Mouse (Mus musculus): Measurements from ENCODE around the gene Smok2a.
"Not testable (repeated sequence)": the region's sequence is repeated elsewhere in the genome, so short reads cannot be mapped to it uniquely, and the experiment has no call there.

The Smok2a gene

DNA sequence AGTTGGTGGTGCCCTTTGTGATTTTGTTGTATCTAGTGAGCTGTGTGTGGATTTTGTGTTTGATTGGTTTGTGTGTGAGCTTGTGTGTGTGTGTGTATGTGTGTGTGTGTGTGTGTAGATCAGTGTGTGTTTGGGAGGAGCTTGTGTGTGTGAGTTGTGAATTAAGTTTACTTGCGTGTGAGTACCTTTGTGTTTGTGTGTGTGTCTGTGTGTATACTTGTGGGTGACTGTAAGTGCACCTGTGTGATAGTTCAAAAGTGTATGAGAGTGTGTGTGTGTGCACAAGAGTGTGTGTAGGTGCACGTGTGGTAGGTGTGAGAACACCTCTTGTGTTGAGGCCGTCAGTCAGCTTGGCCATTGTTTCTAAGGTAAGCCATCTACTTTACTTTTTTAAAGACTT lies at the start of gene Smok2a:
Gene Smok2a, plus strand, starts transcription at position 301 of the 400 bp plus-strand sequence.
- no peak for DNase-seq

GRCm38 (mm10) chr17:13173578-13173977 lies 47.4 kb upstream of the Smok2a start:
- DNase-seq = not testable (repeated sequence)

DNA sequence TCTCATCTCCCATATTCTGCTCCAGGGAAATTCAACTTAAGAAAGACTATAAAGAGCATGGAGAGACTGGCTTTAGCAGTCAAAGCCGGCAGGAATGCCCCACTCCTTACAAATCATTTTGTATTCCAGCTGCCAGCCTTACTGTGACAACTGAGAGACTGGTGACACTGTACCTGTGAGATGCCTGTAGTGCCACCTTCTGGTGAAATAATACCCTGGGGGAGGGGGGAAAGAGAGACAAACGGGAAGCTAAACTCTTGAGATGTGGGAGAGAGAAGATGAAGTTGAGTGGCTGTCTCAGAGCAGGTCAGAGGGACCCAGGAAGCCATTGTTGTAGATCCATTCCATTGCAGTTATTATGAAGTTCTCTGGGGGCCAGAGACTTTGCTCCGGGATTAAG lies 47.0 kb upstream of the Smok2a start:
- DNase-seq = not testable (repeated sequence)

DNA sequence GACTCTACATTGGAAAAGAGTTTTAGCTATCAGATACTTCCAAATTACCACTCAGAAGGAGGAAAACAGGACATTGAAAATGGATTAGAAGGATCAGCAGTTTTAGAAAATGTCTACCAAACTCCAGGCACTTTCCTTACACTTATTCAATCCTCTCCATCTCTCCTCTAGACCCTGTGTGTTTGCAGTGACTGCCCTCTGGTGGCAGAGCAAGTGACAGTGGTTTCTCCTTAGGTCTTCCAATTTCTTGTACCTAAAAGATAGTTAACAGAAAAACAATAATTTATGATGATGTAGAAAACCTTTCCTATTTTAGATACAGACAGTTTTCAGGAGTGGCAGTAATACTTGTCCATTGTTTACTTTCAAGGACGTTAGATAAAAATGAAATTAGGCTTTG lies 45.4 kb upstream of the Smok2a start:
- DNase-seq = not testable (repeated sequence)

- not testable (repeated sequence) for DNase-seq
Measured at GRCm38 (mm10) chr17:13177796-13178195, 43.2 kb upstream of the Smok2a start.

- not testable (repeated sequence) for DNase-seq
Measured at GRCm38 (mm10) chr17:13179021-13179420, 42.0 kb upstream of the Smok2a start.

GRCm38 (mm10) chr17:13180491-13180890 lies 40.5 kb upstream of the Smok2a start:
- DNase-seq = not testable (repeated sequence)

GRCm38 (mm10) chr17:13182712-13183111 lies 38.3 kb upstream of the Smok2a start:
- DNase-seq = not testable (repeated sequence)

DNA sequence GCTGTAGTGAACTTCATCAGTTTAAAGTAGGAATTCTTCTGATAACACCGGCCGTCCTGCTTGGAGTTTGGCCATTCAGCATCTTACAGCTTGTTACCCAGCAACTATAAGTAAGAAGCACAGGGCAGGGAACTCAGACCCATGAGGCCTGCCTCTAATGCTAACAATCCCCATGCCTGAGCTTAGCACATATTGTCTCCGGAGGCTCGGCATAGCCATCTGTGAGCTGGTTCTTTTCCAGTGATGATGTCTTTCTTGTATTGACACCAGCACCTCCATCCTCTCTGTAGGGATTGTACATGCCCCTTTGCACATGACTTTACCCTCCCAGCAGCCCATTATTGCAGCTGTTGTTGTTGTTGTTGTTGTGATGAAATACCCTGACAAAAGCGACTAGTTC lies 36.5 kb upstream of the Smok2a start:
- not testable (repeated sequence) for DNase-seq

DNA sequence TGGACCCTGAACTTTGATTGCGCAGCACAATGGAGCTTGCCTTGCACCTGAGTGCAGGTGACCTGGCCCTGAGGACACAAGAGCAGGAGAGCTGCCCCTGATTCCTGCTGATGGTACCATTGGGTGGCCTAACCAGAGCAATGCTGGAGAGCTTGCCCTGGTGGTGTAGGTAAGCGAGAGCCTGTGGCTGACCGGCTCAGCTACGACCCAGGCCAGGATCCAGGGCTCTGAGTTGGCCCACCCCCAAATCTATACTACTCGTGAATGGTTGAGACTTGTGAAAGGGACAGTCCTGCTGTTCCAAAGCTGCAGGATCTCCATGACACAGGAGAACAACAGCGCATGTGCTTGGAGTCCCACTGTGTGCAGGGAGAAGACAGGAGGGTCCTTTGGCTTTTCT lies 34.4 kb upstream of the Smok2a start:
- not testable (repeated sequence) for DNase-seq

DNA sequence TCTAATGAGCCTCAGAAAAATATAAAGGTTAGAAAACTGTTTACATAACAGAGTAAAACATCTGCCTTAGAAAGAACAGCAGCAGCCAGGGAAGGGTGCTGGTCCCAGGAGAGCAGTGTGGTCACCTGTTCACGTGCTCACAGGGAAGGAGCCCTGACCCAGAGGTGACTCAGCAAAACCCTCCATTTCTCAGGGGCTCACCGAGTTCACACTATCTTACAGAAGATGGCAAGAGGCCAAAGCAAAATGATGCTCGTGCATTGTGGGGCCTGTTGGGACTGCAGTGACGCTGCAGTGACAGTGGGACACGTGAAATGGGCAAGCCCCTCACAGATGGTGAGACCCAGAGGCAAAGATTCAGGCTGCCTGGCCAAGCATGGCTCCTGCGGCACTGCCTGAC lies 33.4 kb upstream of the Smok2a start:
- DNase-seq = not testable (repeated sequence)

DNA sequence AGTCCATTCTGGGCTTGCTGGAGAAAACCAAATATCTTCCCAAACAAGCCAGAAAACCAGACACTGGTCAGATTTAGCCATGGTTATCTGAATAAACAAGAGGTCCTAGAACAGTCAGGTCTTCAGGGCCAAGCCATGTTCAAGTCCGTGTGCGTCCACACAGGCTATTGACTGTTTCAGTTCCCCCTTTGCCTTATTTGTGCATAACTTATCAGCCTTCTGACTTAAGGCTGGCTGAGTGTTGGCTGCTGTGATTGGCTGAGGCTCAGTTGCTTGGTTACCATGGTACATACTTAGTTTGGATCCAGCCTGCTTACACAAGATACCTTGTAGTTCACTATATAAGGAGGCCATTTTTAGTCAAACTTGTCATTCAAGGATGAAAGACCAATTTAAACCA lies 32.1 kb upstream of the Smok2a start:
- not testable (repeated sequence) for DNase-seq

- not testable (repeated sequence) for DNase-seq
Measured at GRCm38 (mm10) chr17:13190836-13191583, 30.0 kb upstream of the Smok2a start.

GRCm38 (mm10) chr17:13196486-13196885 lies 24.5 kb upstream of the Smok2a start:
- DNase-seq = not testable (repeated sequence)

GRCm38 (mm10) chr17:13198812-13199211 lies 22.2 kb upstream of the Smok2a start:
- DNase-seq = not testable (repeated sequence)

GRCm38 (mm10) chr17:13199880-13200409 lies 21.0 kb upstream of the Smok2a start:
- DNase-seq = not testable (repeated sequence)

DNA sequence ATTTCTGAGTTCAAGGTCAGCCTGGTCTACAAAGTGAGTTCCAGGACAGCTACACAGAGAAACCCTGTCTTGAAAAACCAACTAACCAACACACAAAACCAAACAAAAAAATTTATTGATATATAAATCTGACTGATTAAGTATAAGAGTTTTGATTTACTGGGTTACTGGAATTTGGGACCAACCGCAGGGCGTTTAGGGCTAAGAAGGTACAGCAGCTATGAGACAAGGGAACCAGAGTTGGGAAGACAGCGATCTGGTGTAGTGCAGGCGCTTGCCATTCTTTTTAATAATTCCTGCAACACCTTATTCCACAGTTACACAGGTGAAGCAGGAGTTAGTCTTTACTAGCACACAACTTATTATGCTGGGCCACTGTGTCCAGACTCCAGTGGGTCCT lies 19.4 kb upstream of the Smok2a start:
- not testable (repeated sequence) for DNase-seq

- DNase-seq = not testable (repeated sequence)
Measured at GRCm38 (mm10) chr17:13202453-13203107, 18.4 kb upstream of the Smok2a start.

DNA sequence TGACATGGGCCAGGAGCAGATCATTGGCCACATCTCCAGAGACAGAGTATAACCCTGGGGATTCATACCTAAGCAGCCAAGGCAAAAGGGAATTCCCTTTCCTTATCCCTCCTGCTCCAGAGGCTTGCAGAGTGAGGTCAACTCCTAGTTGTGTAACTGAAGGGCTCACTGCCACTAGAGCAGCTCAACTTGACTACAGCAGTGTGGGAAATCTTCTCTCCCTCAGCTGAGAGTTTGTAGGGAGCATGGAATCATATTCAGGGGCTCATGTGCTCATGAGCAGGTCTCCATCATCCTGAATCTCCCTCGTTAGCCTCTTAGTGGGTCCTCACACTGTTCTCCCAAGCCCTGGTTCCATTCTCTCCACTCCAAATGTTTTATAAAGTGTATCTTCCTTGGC lies 15.7 kb upstream of the Smok2a start:
- not testable (repeated sequence) for DNase-seq

- DNase-seq = no peak
Measured at GRCm38 (mm10) chr17:13206491-13206890, 14.5 kb upstream of the Smok2a start.

GRCm38 (mm10) chr17:13208460-13208859 lies 12.5 kb upstream of the Smok2a start:
- DNase-seq = not testable (repeated sequence)

- no peak for DNase-seq
Measured at GRCm38 (mm10) chr17:13212136-13212850, 8.7 kb upstream of the Smok2a start.

DNA sequence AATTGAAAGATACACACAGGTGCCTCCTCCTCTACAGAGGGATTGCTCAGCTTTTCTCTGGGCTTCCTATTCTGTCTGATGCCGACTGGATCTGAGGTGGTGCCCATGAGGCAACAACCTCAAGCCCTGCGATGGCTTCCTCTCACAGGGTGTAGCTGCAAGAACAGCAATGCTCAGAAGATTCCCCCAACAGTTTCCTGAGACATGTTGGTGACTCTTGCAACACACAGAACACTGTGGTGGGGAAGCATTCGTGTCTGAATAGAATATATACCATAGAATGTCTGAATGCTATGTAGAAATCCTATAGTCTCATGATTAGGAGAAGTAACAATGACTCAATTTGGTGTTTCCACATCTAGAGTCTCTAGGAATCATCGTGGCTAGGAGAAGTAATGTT lies 6.8 kb upstream of the Smok2a start:
- DNase-seq = no peak

Measured in kidney, adult 18-20 months (tissue).